Mouse (Mus musculus) bone marrow, adult 2 months (tissue): ENCODE results near the gene Stn1.

Experiments
- CTCF ChIP-seq: fragments of 200-500 bp; IDR thresholded peaks from 2 replicates; pipeline ENCODE4 v1.5.1; 2011; ENCODE audit warnings: low read length, control low read depth; ENCODE audit not compliant: control insufficient read depth, insufficient read depth
- POLR2A ChIP-seq: fragments of 200-500 bp; IDR thresholded peaks from 2 replicates; pipeline ENCODE4 v1.6.1; 2011; ENCODE audit warnings: low read depth, mild to moderate bottlenecking, control low read depth, low read length, borderline replicate concordance; ENCODE audit not compliant: control insufficient read depth

DNA sequence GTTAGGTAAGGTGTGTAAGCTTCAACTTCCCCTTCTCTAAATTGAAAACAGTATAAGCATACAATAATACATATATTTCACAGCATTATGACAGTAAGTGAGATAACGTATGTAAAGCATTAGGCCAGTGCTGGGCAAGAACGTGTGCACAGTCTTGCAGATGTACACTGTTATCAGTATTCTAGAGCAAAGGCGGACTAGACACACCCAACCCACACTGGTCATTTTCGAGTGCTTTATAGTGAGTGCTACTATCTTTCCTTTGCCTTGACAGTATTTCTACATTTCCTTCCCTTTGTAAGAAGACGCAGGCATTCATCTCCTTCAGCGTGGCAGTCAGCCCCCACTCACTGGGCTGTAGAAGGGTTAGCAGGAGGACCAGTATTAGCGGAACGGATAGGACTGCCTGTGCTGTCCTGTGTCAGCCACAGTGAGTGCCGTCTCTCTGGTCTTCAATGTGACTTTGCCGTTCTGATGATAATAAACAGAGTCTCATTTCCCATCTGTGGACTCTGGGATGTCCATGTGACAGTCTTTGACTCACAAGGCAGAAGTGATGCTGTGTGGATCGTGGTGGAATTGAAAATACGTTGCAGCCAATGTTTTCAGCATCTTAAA lies 23.3 kb upstream of the Stn1 start:
- no peak for TF ChIP-seq POLR2A
- no peak for TF ChIP-seq CTCF
